Mouse (Mus musculus): ENCODE measurements at regions not wholly inside any gene's neighbourhood (a gene's known extent, or its start where the extent isn't known, plus 50 kb on each side); places are given as distances from the start of the nearest gene placed in this dataset.

DNA sequence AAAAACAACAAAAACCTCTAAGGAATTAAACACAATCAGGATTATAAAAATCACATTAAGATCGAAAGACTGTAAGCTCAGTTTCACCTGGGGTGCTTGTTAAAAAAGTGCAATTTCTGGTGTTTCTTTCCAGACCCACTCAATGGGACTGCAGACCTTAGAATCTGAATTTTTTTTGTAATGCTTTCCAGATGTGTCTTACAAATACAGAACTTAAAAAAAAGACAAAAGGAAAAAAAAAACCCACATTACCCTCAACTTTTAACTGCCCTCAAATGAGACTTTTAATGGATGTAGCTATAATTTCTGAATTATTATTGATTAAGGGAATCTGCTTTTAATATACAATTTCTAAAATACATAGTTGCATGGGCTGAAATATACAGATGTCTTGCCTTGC lies 401.2 kb upstream of the Frg1 start:
- DNase-seq (ENCODE audit: low spot score) = no peak
- Histone ChIP-seq H3K27me3 (replicated peaks; ENCODE audit: control insufficient read depth, insufficient read depth, low read length) (no peaks in the 10 kb centered on the region), H3K27ac (ENCODE audit: low read depth, low read length) (no peak overlapping the region), H3K4me2 (no peak overlapping the region), H3K9me3 (ENCODE audit: control insufficient read depth, low read length) (no peaks in the 10 kb centered on the region), H3K36me3 (ENCODE audit: control insufficient read depth, insufficient read depth, low read length) (no peaks in the 10 kb centered on the region), H3K4me3 (ENCODE audit: low read depth, low read length) (no peak overlapping the region), H3K9ac (ENCODE audit: low read depth, low read length) (no peak overlapping the region), H3K4me1 (replicated peaks; ENCODE audit: control insufficient read depth, insufficient read depth, low read length) (no peaks in the 10 kb centered on the region)
- ATAC-seq (replicated peaks; ENCODE audit: low FRiP score) = no peak
- 72% methylated on average over 1 of the region's 1 CpGs for whole genome bisulfite sequencing

DNA sequence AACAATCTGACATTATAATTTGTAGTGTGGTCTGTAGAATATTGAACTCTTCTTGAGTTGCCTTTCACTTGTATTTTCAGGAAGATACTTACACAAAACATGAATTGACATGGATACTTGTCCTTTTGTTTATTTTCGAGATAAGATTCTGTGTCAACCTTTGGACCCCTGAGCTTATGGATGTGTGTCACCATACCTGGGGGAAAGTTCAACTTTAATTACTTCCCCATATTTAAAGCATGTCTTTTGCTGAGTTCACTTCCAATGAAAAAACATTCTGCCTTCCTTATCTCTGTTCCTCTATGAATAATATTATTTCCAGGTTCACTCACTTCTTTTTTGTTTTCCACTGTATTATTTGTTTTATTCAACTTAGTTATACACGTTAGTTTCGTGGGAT lies 398.4 kb upstream of the Frg1 start:
- WGBS = 74% methylated on average over 3 of the region's 3 CpGs
- no peaks in the 10 kb centered on the region for H3K9me3 ChIP-seq (ENCODE audit: control insufficient read depth, low read length)
- DNase-seq (ENCODE audit: low spot score) = no peak
- ATAC-seq (replicated peaks; ENCODE audit: low FRiP score) = no peak
- H3K27me3 ChIP-seq (replicated peaks; ENCODE audit: control insufficient read depth, insufficient read depth, low read length) = no peaks in the 10 kb centered on the region
- H3K27ac ChIP-seq (ENCODE audit: low read depth, low read length) = no peak overlapping the region
- no peak overlapping the region for H3K9ac ChIP-seq (ENCODE audit: low read depth, low read length)
- H3K4me2 ChIP-seq = no peak overlapping the region
- no peak overlapping the region for H3K4me3 ChIP-seq (ENCODE audit: low read depth, low read length)
- no peaks in the 10 kb centered on the region for H3K36me3 ChIP-seq (ENCODE audit: control insufficient read depth, insufficient read depth, low read length)
- no peaks in the 10 kb centered on the region for H3K4me1 ChIP-seq (replicated peaks; ENCODE audit: control insufficient read depth, insufficient read depth, low read length)

DNA sequence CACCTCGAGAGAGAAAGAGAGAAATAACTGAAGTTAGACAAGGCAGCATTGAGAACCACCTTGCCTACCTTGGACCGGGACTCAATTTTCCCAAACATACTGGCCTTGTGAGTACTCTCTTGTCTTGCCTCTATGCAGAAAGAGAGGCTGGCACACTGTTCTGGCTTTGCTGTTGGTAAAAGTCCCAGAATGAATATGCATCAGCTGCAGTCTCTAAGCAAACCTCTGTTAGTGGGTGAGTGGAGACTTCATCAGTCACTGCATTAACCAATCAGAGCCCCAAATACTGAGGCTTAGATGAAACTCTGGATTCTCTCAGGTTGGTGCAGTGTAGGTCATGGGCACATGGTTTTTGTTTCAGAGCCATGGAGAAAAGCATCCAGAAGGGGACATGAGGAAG lies 378.8 kb upstream of the Frg1 start:
- no peaks in the 10 kb centered on the region for H3K27me3 ChIP-seq (replicated peaks; ENCODE audit: control insufficient read depth, insufficient read depth, low read length)
- ATAC-seq (replicated peaks; ENCODE audit: low FRiP score) (no peak), DNase-seq (ENCODE audit: low spot score) (no peak)
- no peak overlapping the region for H3K4me3 ChIP-seq (ENCODE audit: low read depth, low read length)
- WGBS = 62% methylated on average over 2 of the region's 2 CpGs
- no peak overlapping the region for H3K4me2 ChIP-seq
- no peaks in the 10 kb centered on the region for H3K4me1 ChIP-seq (replicated peaks; ENCODE audit: control insufficient read depth, insufficient read depth, low read length)
- H3K9me3 ChIP-seq (ENCODE audit: control insufficient read depth, low read length) = no peaks in the 10 kb centered on the region
- no peaks in the 10 kb centered on the region for H3K36me3 ChIP-seq (ENCODE audit: control insufficient read depth, insufficient read depth, low read length)
- H3K27ac ChIP-seq (ENCODE audit: low read depth, low read length) = no peak overlapping the region
- no peak overlapping the region for H3K9ac ChIP-seq (ENCODE audit: low read depth, low read length)

DNA sequence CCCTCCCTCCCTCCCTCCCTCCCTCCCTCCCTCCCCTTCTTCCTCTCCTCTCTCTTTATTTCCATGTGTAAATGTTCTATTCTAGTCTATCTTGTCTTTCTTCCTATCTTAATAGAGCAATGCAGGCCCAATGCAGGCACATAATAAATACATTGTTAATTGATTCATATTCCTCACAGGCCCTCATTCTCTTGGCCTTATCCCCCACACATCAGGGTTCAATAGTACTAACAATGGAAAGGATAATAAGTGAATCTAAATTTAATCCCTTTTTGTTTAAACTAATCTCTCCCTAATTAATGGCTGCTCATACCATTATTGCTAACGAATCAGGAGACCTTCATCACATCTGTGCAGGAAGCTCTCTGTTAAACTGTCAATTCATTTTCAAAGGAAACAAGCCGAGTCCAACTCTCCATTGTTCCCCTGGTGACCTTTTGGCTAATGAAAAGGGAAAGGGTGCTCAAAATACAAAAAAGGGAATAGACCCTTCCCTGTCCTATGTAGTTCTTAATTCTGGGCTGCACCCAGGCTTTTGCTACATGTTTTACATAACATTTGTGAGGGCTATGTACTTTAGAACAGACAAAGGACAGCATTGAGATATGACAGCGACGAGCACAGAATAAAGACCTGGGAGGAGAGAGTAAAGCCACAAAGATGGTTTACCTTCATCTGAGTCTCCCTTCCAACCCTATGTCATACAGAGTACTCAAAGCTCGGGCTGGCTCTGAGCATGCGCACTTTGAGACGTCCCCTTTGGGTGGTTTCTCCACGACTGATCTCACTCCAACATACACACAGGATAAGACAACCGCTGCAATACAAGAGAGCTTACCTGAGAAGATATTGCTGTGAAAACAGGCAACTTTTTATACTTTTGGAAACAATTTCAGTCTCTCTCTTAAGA lies 370.3 kb upstream of the Frg1 start:
- H3K36me3 ChIP-seq (ENCODE audit: control insufficient read depth, insufficient read depth, low read length) = no peaks in the 10 kb centered on the region

DNA sequence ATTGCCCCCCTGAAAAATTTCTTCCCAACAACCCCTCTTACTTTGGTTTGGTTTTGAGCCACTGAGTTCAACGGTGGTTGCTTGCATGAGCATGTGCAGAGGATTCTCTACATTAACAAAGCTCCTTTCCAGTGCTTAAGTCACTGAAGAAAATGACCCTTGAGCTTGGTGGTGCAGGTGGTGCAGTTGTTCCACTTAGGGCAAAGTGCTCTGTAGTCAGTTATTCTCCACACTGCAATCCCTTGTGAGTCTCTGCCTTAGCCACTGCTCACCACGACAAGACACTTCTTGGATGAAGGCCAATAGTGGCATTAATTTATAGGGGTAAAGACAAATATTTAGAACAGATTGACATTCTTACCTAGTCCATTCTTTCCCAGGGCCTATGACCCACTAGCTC lies 369.1 kb upstream of the Frg1 start:
- DNase-seq (ENCODE audit: low spot score) (no peak), ATAC-seq (replicated peaks; ENCODE audit: low FRiP score) (no peak)
- H3K4me1 ChIP-seq (replicated peaks; ENCODE audit: control insufficient read depth, insufficient read depth, low read length) = no peaks in the 10 kb centered on the region
- H3K4me2 ChIP-seq = no peak overlapping the region
- no peaks in the 10 kb centered on the region for H3K27me3 ChIP-seq (replicated peaks; ENCODE audit: control insufficient read depth, insufficient read depth, low read length)
- no peak overlapping the region for H3K9ac ChIP-seq (ENCODE audit: low read depth, low read length)
- no peaks in the 10 kb centered on the region for H3K36me3 ChIP-seq (ENCODE audit: control insufficient read depth, insufficient read depth, low read length)
- no peak overlapping the region for H3K4me3 ChIP-seq (ENCODE audit: low read depth, low read length)
- no peak overlapping the region for H3K27ac ChIP-seq (ENCODE audit: low read depth, low read length)
- WGBS = 77% methylated on average over 2 of the region's 2 CpGs
- no peaks in the 10 kb centered on the region for H3K9me3 ChIP-seq (ENCODE audit: control insufficient read depth, low read length)

More for the DNA sequence above, 370.3 kb upstream of the Frg1 start:
- Histone ChIP-seq H3K4me2 (no peak overlapping the region), H3K9me3 (ENCODE audit: control insufficient read depth, low read length) (no peaks in the 10 kb centered on the region), H3K9ac (ENCODE audit: low read depth, low read length) (no peak overlapping the region), H3K27ac (ENCODE audit: low read depth, low read length) (no peak overlapping the region), H3K4me3 (ENCODE audit: low read depth, low read length) (no peak overlapping the region), H3K4me1 (replicated peaks; ENCODE audit: control insufficient read depth, insufficient read depth, low read length) (no peaks in the 10 kb centered on the region), H3K27me3 (replicated peaks; ENCODE audit: control insufficient read depth, insufficient read depth, low read length) (no peaks in the 10 kb centered on the region)
- WGBS = 77% methylated on average over 9 of the region's 9 CpGs
- ATAC-seq (replicated peaks; ENCODE audit: low FRiP score) (no peak), DNase-seq (ENCODE audit: low spot score) (no peak)

DNA sequence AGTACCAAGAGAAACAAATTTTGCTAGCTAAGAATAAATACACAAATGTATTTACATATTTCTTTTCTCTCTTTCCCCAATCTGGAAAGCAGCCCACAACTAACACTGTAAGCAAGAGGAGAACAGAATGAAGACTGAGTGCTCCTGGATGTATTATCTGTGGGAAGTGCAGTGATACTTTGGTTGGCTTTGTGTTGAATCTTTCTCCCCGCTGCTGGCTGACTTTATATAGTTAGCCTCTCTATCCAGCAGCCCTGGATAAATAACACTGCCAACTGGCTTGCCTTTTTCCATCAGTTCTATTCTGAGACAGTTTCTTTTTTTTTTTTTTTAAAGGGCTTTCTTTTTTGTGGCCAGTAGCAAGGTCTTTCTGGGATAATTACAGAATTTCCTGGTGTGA lies 366.0 kb upstream of the Frg1 start:
- Histone ChIP-seq H3K27ac (ENCODE audit: low read depth, low read length) (no peak overlapping the region), H3K9me3 (ENCODE audit: control insufficient read depth, low read length) (no peaks in the 10 kb centered on the region), H3K27me3 (replicated peaks; ENCODE audit: control insufficient read depth, insufficient read depth, low read length) (no peaks in the 10 kb centered on the region), H3K4me1 (replicated peaks; ENCODE audit: control insufficient read depth, insufficient read depth, low read length) (no peaks in the 10 kb centered on the region), H3K36me3 (ENCODE audit: control insufficient read depth, insufficient read depth, low read length) (no peaks in the 10 kb centered on the region), H3K4me3 (ENCODE audit: low read depth, low read length) (no peak overlapping the region), H3K4me2 (no peak overlapping the region), H3K9ac (ENCODE audit: low read depth, low read length) (no peak overlapping the region)
- no peak for DNase-seq (ENCODE audit: low spot score)
- no peak for ATAC-seq (replicated peaks; ENCODE audit: low FRiP score)
- 76% methylated on average over 1 of the region's 1 CpGs for WGBS

DNA sequence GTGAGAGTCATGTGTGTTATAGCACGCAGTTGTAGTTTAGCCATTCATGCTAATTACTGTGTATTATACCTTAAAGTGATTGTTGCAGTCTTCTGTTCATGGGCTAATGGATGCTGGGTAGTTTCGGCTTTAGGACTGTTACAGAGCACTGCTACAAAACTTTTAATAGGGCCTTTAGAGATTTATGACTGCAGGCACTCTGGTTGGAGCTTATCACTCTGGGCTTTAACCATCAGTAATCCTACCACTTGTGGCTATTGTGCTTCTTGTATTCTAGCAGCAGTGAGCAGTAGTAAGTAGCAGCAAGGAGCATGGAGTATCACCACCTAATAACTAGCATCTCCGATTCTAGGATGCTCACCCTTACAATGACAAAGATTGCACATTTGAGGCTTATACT lies 362.6 kb upstream of the Frg1 start:
- Histone ChIP-seq H3K27ac (ENCODE audit: low read depth, low read length) (no peak overlapping the region), H3K27me3 (replicated peaks; ENCODE audit: control insufficient read depth, insufficient read depth, low read length) (no peaks in the 10 kb centered on the region), H3K4me1 (replicated peaks; ENCODE audit: control insufficient read depth, insufficient read depth, low read length) (no peaks in the 10 kb centered on the region), H3K9ac (ENCODE audit: low read depth, low read length) (no peak overlapping the region), H3K9me3 (ENCODE audit: control insufficient read depth, low read length) (no peaks in the 10 kb centered on the region), H3K4me2 (no peak overlapping the region), H3K36me3 (ENCODE audit: control insufficient read depth, insufficient read depth, low read length) (no peaks in the 10 kb centered on the region), H3K4me3 (ENCODE audit: low read depth, low read length) (no peak overlapping the region)
- no peak for DNase-seq (ENCODE audit: low spot score)
- 75% methylated on average over 3 of the region's 3 CpGs for WGBS
- no peak for ATAC-seq (replicated peaks; ENCODE audit: low FRiP score)

DNA sequence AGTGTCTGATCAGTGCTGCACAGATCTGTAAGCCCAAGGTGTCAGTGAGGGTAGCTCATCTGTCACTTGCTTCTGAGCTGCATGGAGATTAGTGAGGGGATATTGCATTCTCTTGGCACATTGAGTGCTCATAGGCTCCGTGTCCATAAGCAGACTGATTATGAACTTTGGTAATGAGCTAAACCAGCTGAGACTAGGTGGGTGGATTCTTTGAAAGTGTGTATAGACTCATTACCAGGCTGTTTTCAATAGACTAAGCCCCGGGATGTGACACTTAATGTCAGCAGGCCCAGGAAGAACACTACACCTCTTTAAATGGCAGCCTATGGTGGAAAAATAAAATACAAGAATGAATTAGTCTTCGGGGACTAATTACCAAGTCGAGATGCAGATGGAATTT lies 354.9 kb upstream of the Frg1 start:
- Histone ChIP-seq H3K4me2 (no peak overlapping the region), H3K9ac (ENCODE audit: low read depth, low read length) (no peak overlapping the region), H3K4me3 (ENCODE audit: low read depth, low read length) (no peak overlapping the region), H3K36me3 (ENCODE audit: control insufficient read depth, insufficient read depth, low read length) (no peaks in the 10 kb centered on the region), H3K27me3 (replicated peaks; ENCODE audit: control insufficient read depth, insufficient read depth, low read length) (no peaks in the 10 kb centered on the region), H3K9me3 (ENCODE audit: control insufficient read depth, low read length) (no peaks in the 10 kb centered on the region), H3K4me1 (replicated peaks; ENCODE audit: control insufficient read depth, insufficient read depth, low read length) (no peaks in the 10 kb centered on the region), H3K27ac (ENCODE audit: low read depth, low read length) (no peak overlapping the region)
- 74% methylated on average over 4 of the region's 4 CpGs for WGBS
- DNase-seq (ENCODE audit: low spot score) (no peak), ATAC-seq (replicated peaks; ENCODE audit: low FRiP score) (no peak)

DNA sequence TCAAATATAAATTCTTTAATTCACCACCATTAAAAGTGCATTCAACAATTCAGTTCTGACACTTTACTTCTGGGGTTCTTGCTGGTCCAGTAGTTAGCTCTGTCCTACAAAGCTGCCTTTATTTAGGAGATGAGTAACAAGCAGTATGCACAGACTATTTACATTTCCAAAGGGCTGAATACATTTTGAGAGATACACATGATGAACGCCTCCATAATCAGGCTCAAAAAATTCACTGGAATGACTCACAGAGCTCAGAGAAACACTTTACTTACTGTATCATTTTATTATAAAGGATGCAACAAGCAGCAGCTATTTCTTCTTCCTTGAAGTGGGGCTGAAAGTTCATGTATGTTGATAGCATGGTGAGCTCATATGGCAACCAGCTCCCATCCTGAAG lies 336.6 kb upstream of the Frg1 start:
- H3K36me3 ChIP-seq (ENCODE audit: control insufficient read depth, insufficient read depth, low read length) = no peaks in the 10 kb centered on the region
- no peak overlapping the region for H3K4me3 ChIP-seq (ENCODE audit: low read depth, low read length)
- no peak overlapping the region for H3K9ac ChIP-seq (ENCODE audit: low read depth, low read length)
- H3K4me2 ChIP-seq = no peak overlapping the region
- ATAC-seq (replicated peaks; ENCODE audit: low FRiP score) (no peak), DNase-seq (ENCODE audit: low spot score) (no peak)
- 85% methylated on average over 1 of the region's 1 CpGs for WGBS
- no peaks in the 10 kb centered on the region for H3K9me3 ChIP-seq (ENCODE audit: control insufficient read depth, low read length)
- H3K27me3 ChIP-seq (replicated peaks; ENCODE audit: control insufficient read depth, insufficient read depth, low read length) = no peaks in the 10 kb centered on the region
- no peak overlapping the region for H3K27ac ChIP-seq (ENCODE audit: low read depth, low read length)
- H3K4me1 ChIP-seq (replicated peaks; ENCODE audit: control insufficient read depth, insufficient read depth, low read length) = no peaks in the 10 kb centered on the region
